Mouse (Mus musculus): ENCODE results near the gene Cacna1c. TPM values are rescaled to one million over a fixed set of nuclear protein-coding genes. Genes with fewer than 3 reads are reported as not detected.

Gene Cacna1c
- polyA plus RNA-seq, 1 experiment = 29.3 TPM

DNA sequence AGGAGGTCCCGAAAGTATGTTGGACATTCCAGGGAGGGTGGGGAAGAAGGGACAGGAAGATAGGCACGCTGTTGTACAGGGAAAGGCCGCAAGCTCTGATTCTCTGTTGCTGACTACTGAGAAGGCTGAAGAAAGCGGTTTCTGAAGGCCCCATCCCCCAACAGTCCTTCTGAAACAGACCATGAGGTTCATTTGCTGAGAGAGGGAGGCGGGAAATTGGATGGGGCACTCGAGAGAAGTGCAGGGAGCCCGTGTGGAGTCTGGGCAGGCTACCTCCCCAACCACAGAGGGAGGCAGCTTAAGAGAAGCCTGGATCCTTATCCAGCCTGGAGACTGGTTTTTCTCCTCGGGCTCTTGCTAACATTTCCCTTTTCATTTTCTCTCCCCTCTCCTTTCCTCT is 362.2 kb downstream of the Cacna1c start:
- no peak for DNase-seq (ENCODE audit: extremely low spot score in 1 of 2, low spot score in 1 of 2)

DNA sequence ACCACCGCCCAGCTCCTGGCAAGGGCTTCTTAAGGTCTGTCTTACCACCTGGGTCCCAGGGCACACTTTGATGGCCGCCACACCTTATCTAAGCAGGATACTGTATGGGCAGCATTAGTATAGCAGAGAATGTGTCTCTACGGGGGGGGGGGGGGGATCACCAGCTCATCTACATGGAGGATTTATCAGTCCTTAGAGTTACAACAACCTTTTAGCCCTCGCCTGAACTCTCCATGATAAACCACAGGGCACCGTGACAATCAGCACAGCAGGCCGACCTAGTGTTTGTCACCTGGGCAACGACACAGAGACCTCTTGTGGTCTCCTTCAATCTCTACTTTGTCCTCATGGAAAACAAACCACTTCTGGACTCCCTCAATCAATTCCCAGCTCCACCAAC is 363.2 kb downstream of the Cacna1c start:
- no peak for DNase-seq (ENCODE audit: extremely low spot score in 1 of 2, low spot score in 1 of 2)

DNA sequence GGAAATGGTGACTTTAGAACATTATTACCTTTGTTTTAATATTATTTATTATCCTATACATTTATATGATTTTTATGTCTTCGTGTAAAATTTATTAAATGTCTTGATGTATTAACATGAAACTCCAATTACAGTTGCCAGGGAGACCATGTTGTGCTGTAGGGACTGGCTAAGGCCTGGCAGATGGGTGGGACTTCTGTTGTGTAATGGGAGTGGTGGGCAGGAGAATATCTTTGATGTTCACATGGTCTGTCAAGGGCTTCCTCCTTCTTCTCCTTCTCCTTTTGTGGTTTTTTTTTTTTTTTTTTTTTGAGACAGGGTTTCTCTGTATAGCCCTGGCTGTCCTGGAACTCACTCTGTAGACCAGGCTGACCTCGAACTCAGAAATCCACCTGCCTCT is 363.6 kb downstream of the Cacna1c start:
- DNase-seq (ENCODE audit: extremely low spot score in 1 of 2, low spot score in 1 of 2) = no peak

DNA sequence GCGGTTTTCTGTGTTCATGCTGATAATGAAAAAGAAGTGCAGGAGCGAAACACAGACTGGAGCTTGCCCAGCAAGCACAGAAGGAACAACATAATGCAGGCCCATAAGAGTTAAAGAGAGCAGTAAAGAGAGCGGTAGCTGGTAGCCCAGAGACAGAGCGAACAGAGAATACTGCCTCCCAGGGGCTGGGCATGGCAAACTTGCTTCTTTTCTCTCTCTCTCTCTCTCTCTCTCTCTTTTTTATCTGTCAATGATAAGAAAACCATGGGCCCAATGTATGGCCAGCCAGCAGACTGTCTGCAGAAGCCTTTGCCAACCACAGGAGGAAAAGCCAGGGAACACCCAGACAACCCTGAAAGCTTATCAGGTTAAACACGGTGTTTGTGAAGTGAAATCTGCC is 365.4 kb downstream of the Cacna1c start:
- DNase-seq (ENCODE audit: extremely low spot score in 1 of 2, low spot score in 1 of 2) = no peak

DNA sequence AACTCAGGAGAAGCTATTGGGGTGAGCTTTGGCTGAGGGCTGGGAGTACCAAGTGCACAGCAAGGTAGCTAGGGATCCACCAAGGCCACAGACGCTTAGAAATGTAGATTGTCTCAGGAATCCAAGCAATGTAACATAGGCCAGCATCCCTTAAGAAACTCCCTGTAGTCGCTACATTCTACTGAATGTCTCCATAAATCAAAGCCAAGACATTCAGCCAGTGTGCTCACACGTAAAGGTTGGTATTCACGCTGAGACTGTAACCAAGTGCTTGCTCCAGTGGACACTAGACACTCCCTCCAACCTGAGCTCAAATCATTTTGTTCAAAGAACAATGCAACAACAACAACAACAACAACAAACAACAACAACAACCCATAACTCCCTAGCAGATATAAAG is 368.0 kb downstream of the Cacna1c start:
- no peak for DNase-seq (ENCODE audit: extremely low spot score in 1 of 2, low spot score in 1 of 2)

DNA sequence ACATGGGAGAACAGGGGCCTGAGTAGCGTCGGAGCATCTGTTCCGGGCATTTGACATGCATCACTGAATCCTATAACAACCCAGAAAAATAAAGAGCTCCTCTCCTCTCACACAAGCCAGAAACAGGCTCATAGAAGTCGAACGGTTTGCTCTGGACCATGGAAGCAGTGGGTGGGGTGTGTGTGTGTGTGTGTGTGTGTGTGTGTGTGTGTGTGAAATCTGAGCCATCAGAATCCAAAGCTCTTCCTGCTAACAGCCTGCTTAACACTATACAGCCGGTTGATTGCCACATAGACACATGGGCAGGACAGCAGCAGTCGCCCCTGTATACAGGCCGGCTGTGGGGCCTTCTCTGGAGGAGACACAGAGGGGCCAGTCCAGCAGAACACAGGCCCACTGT is 368.7 kb downstream of the Cacna1c start:
- no peak for DNase-seq (ENCODE audit: extremely low spot score in 1 of 2, low spot score in 1 of 2)

DNA sequence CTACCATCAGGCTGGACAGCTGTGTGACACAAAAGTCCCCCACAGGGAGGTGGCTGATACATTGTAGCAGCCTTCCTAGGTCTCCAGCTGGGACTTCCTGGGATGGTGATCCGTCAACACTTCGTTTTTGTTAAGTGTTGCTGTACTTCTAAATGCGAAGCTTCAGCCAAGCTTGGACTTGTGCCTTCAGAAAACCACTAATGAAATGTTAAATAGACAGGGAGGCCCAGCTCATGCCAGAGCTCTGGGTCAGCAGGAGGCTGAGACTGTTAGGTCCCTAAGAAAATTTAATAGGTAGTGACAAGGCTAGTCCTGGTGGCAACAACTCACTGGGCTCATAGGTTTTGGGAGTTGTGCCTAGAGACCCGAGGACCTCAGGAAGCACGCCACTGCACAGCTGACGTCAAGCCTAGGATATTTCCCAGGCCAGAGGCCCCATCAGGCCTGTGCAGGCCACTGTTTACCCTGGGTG is 370.8 kb downstream of the Cacna1c start:
- DNase-seq (ENCODE audit: extremely low spot score in 1 of 2, low spot score in 1 of 2) = no peak

DNA sequence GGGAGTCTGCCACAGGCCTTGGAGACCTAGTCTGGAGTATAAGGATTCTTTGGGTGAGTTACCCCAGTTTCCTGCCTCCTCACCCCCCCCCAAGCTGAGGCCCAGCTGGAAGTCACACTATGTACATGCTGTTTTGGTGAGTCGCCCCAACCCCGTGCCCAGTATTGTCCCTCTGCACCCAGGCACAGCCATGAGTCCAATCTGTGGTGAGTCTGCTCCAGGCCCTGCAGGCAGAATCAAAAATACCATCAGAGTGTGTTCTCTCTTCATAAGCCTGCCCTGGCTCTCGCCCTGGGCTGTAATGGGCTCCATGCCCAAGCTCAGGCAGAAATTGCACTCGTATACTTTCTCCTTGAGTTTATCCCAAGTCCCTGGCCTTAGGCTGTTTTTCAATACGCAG is 374.7 kb downstream of the Cacna1c start:
- DNase-seq (ENCODE audit: extremely low spot score in 1 of 2, low spot score in 1 of 2) = no peak

DNA sequence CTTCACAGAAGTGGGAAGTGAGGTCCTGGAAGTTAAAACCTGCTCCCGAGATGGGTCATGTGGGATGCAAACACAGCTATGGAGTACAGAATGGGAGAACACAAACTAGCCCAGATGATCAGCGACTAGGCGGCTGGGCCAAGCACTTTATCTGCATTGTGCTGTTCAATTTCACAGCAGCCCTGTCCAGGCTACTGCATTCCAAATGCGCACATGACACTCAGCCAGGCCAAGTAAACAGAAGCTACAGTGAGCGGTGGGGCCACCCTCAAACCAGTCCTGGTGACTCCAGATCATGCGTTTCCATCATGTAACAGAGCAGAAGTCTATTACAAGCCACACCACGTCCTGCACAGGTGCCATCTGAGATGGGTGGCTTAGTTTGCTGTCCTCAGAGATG is 376.6 kb downstream of the Cacna1c start:
- no peak for DNase-seq (ENCODE audit: extremely low spot score in 1 of 2, low spot score in 1 of 2)

DNA sequence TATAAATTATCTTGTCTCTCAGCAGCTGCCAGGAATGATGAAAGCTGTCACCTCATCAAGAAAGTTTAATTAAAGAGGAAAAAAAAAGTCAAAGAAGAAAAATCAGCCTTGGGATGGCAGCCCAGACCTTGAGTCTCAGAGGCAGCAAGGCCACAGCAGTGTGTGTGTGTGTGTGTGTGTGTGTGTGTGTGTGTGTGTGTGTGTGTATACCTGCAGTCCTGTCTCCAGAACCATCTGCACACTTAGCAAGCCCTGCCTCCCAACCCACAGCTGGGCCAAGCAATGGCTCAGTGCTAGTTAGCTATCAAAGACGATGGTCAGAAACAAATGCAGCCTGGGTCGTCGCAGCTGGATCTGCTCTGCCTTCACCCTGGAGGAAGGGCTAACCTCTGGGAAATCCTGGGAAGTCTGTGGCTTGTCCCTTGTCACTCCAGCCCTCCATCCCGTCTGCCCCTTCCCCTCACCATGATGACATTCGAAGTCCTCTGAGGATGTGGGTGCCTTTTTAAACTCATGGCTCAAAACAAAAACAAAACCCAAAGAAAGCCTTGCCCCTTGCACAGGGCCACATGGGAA is 378.2 kb downstream of the Cacna1c start:
- no peak for DNase-seq (ENCODE audit: extremely low spot score in 1 of 2, low spot score in 1 of 2)

DNA sequence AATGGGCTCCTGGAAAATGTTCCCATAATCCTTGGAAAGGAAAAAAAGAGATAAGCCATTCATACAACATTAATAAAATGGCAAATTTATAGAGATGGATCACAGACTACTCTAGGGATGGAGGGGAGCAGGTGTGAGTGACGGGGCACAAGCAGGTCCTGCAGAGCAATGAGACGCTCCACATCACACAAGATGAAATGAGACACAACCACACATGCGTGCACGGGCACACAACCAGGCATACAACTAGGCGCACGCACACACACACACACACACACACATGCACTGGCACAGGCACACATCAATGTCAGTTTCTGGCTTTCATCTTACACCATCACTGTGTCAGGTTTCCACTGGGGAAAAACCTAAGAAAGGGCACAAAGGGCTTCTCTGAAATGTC is 380.0 kb downstream of the Cacna1c start:
- DNase-seq (ENCODE audit: extremely low spot score in 1 of 2, low spot score in 1 of 2) = no peak

DNA sequence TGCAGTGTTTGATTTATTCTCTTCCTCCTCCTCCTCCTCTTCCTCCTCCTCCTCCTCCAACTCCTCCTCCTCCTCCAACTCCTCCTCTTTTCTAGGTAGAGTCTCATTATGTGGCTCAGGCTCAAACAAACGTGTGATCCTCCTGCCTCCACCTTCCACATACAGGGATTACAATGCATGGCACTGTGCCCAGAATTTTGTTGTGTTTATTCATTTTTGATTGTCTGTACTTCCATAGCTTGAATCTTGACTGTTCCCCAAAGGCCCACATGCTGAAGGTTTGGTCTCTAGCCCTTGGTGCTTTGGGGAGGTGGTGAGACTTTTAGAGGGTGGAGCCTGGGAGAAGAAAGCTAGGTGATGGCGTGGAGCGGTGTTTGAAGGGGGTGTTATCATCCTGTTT is 383.7 kb downstream of the Cacna1c start:
- DNase-seq (ENCODE audit: extremely low spot score in 1 of 2, low spot score in 1 of 2) = no peak

DNA sequence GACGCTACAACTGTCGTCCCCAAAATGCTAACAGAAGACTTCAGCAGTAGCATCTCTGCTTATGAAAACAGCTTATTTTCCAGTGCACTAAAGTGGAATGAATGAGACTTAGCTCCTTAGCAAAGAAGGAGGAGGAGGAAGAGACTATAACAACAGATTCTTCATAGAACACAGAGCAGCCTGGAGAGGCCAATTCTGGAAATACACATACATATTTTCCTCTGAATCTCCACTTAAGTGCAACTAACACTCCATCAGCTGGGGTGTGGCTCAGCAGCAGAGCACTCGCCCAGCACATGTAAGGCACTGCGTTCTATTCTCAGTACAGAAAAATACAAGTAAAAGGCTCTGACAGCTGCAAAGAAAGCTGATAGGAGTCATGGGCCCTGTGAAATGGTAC is 384.2 kb downstream of the Cacna1c start:
- peak in 1 of 2 experiments; percentile 36 for DNase-seq (ENCODE audit: extremely low spot score in 1 of 2, low spot score in 1 of 2)

DNA sequence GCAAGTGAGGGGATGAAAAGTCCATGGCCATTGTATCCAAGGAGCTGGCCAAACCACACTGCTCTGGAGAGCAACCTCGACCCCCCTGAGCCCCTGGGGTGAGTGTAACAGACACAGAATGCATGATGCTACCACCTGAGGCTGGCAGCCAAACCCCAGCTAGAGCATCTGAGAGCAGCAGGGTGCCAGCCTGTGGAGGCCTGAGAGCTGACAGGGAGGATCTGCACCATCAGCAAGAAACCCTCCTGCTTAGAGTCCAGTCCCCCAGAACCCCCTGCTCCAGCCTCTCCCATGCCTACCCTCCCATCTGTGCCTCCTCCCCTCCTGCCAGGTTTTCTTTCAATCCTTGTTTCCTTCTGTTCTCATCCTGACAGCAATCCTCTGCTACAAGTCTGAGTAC is 385.4 kb downstream of the Cacna1c start:
- no peak for DNase-seq (ENCODE audit: extremely low spot score in 1 of 2, low spot score in 1 of 2)

DNA sequence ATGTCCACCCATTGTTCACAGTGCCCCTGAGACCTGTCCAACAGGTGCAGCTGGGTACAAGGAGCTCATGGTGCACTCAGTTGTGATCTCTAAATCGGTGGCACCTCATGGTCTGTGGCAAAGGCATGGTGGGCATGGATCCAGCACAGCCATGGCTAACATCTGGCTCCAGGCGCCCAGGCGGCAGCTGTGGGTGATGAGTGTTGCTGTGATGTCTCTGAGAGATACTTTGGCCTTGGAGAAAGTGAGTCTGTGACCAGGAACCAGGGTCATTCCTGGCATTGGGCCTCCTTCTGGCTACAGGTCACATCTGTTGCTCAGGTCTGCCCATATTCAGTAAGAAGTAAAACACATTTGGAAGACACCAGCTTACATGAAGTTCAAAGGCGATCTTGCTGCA is 391.1 kb downstream of the Cacna1c start:
- DNase-seq (ENCODE audit: extremely low spot score in 1 of 2, low spot score in 1 of 2) = no peak

DNA sequence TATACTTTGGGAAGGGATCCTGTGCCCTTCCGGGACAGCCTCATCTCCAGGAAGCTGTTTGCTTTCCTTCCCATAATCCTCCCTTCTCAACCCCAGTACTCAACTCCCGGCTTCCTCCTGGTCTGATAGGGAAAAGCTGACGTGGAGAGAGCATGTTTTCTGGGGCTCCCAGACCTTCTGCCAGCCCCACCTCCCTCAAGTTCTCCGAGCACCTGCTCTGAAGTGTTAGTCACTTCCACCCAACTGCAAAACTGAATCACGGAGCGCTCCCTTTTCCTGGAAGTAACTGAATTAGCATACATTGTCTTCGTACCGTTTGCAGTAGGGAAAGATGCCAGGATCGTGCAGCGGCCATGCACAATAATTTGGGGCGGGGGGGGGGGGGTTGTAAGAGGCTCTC is 393.9 kb downstream of the Cacna1c start:
- DNase-seq (ENCODE audit: extremely low spot score in 1 of 2, low spot score in 1 of 2) = peak in 1 of 2 experiments; percentile 65

DNA sequence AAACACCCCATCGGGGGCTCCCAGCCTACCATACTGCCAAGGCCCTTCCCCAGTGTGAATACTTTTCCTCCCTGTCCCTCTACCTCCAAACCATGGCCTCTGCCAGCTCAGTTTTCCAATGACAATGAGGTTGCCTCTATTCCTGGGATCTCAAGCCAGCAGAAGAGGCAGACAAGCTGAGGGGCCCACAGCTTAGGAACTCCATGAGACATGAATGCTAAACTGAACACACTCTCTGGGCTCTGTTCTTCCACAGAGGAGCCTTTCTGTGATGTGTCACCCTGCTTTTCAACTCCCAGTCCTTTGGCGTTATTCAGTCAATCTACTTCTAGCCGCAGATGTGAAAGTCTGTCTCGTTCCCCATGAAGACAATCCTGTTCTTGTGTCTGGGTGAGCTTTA is 399.8 kb downstream of the Cacna1c start:
- no peak for DNase-seq (ENCODE audit: extremely low spot score in 1 of 2, low spot score in 1 of 2)

DNA sequence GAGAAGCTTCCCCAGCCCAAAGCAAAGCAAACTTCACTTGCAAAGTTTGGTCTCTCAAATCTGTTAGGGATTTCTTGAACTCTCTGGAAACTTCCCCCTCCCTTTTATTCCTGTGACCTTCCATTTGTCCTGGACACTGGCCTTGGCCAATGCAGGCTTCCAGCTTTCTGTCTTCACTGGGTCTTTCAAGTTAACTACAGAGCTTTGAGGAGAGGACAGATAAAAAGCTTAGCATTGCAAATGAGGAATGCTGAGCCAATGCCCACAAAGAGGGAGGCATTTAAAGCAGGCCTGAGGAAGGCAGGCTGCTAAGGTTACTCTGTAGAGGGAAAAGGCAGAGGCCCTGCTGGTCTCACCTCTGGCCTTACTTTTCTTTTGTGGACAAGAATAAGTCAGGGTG is 400.5 kb downstream of the Cacna1c start:
- peak in 1 of 2 experiments; percentile 23 for DNase-seq (ENCODE audit: extremely low spot score in 1 of 2, low spot score in 1 of 2)

DNA sequence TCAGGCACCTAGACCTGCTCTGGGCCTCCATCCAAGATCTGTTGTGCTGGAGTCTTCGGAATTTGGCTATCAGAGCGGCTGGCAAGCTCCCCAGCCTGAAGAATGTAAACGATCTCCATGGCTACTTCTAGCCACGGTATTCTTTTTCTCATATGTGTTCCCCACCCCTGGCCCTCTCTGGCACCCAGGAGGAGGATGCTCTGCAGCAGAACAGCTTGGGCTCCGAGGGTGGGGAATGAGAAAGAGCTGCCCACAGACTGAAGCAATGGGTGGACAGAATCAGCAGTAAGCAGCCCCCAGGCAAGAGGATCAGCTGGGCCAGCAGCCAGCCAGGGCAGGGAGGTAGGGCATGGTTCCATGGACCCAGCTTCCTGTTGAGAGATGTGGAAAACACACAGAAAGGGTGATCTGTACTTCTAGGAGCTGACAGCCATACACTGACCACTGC is 404.3 kb downstream of the Cacna1c start:
- DNase-seq (ENCODE audit: extremely low spot score in 1 of 2, low spot score in 1 of 2) = peak in 1 of 2 experiments; percentile 63

DNA sequence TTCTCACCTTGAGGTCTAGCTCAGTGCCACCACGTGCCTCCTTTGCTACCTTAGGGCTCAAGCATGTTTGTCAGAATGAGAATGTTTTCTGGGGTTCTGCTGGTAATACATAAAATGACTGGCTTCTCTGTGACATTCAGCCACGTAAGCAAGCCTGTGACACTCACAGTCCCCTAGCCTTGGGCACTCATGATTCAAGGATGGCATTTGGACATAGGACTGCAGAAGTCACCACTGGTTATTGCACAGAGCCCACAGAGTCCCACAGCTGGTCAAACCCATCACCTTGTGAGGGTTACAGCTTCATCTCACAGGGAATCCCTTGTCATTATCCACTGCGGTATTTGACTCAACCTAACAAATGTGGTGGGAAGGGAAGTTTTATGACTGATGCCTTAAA is 408.3 kb downstream of the Cacna1c start:
- no peak for DNase-seq (ENCODE audit: extremely low spot score in 1 of 2, low spot score in 1 of 2)

DNA sequence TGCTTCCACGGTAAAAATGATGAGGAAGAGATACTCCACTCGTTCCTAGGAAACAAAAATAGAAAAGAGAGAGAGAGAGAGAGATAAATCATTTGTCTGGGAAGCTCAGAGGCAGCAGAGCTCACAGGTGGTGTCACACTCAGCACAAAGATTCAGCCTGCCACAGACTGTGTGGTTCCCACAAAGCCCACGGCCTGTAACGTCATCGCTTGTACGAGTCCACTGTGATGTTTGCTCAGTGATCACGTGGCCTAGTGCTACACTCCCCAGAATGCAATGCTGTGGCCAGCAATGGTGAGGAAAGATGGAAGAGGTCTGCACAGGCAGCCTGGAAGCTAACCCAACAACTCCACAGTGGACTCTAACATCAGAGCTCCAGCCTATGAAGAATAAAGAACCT is 415.9 kb downstream of the Cacna1c start:
- no peak for DNase-seq (ENCODE audit: extremely low spot score in 1 of 2, low spot score in 1 of 2)

DNA sequence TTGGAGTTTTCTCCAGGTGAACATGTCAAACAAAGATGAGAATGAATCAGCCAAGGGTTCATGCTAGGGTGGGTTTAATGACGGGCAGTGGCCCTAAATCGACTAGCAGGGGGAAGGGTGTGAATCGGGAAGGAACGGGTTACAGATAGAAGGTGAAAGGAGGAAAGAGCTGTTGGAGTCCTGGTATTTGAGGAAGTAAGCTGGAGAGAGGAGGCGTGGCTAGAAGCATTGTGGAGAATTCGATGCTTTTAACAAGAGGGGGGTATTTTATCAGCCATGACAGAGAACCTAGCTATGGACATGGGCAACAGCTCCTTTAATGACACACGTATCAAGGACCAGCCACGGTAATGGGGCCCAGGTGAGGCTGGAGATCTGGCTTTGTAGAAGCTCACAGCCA is 417.0 kb downstream of the Cacna1c start:
- DNase-seq (ENCODE audit: extremely low spot score in 1 of 2, low spot score in 1 of 2) = no peak

DNA sequence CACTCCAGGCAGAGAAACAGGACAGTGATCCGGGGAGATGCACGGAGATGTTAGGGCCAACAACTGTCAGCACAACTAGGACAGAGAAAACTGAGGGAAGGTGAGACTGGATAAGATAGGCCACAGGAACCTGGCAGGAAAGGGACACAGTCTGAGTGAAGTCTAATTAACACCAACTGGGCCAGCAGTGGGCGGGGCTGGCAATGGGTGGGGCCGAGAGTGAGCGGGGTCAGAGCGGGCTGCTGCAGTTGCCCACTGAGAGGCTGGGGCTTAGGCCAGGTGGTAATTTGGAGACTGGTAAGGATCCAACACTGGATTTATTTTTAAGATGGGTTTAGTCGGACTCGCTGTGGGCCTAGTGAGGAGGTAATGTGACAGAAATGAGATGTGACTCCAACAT is 418.8 kb downstream of the Cacna1c start:
- no peak for DNase-seq (ENCODE audit: extremely low spot score in 1 of 2, low spot score in 1 of 2)
